Mouse (Mus musculus): ENCODE results near the gene Nupl2.

The Nupl2 gene

DNA sequence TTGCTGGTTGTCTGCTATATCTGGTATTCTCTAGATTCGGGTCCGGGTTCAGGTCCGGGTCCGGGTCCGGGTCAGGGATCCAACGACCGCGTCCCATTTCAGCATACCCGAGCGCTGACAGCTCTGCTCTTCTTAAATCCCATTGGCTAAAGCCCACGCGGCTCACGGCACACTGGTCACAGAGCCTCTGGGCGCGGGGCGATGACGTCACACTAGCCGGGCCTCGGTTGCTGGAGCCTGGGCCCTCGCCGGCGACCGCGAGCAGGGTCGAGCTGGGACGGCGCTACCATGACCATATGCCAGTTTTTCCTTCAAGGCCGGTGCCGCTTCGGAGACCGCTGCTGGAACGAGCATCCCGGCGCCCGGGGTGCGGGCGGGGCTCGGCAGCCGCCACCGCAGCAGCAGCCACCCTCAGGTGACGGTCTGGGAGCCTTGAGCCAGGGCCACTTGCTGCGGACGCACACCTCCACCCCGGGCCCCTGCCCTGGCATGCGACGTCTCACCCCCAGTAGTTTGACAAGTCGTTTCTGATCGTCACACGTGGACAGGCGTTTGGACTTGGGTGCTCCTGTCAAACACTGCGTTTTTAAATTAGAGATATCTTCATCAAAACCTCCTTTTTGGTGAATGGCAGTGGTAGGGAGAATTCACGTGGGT, at the start of gene Nupl2:
Gene Nupl2 (plus strand): TSS at position 175 of the 657 bp plus-strand sequence.
- in situ Hi-C loops (cut with MboI, MseI): loop anchor here (10.0 kb wide), 1 partner anchor 220 kb away; no protein-coding TSS in a partner anchor

DNA sequence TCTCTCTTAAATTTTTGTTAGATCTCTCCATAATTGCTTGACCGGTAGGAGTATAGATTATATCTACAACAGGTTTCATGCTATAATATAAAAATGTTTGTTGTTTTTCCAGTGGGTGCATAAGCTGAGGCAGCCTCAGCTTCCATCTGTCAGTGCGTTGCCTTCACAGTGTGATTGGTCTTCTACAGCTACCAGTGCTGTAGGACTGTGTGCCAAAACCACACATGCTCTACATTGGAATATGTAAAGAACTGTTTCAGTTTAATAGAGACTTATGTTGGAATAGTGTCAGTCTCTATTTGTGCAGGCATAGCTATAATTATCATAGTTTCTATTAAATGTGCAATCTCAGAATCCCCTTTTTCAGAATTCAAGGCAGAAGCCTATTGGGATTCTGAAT, 42.5 kb upstream of the Nupl2 start:
- in situ Hi-C loops (cut with MboI, MseI): no loop called here

DNA sequence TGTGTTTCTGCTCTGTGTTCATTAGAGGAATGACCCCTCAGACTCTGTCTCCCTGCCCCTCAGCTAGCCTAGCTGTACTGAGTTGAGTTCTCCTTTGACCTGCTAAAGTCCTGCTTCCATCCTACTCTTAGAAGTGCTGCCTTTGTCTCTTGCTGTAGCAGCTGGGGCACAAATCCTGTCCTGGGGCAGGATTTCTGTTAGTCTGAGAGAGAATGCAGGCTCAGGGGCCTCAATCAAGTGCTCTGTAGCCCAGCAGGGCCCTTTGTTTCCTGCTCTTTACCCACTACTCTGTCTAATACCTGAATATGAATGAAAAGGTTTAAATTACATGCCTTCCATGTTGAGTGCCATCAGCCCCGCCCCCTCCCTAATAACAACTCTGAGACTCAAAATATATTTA, 40.6 kb upstream of the Nupl2 start:
- in situ Hi-C loops (cut with MboI, MseI): no loop called here

DNA sequence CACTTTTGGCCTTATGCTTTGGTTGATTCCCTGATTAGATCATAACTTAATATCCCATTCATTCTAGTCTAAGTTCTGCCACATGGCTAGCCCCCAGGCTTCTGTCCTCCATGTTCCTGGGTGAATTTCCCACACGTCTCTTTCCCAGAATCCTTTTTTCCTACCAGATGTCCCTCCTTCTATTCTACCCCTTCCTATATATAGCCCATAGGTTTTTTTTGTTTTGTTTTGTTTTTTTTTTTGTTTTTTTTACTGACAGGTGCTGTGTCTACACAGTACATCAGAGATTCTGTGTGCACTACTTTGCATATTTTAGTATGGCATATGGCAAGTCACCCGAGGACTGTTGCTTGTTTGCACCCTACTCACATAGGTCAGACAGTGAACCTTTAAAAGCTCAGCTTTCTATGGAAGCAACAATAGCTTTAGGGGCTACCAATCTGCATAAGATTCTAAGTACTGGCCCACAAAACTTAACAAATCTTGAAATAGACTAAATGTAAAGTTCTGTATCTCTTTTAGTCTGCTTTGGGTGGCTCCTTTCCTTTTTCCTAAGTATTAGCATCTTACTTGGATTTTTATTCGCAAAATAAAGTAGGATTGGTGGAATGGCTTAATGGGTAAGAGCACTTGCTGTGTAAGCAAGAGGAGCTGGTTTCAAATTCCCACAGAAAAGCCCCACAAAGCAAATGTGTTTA, 40.0 kb upstream of the Nupl2 start:
- in situ Hi-C loops (cut with MboI, MseI): no loop called here

DNA sequence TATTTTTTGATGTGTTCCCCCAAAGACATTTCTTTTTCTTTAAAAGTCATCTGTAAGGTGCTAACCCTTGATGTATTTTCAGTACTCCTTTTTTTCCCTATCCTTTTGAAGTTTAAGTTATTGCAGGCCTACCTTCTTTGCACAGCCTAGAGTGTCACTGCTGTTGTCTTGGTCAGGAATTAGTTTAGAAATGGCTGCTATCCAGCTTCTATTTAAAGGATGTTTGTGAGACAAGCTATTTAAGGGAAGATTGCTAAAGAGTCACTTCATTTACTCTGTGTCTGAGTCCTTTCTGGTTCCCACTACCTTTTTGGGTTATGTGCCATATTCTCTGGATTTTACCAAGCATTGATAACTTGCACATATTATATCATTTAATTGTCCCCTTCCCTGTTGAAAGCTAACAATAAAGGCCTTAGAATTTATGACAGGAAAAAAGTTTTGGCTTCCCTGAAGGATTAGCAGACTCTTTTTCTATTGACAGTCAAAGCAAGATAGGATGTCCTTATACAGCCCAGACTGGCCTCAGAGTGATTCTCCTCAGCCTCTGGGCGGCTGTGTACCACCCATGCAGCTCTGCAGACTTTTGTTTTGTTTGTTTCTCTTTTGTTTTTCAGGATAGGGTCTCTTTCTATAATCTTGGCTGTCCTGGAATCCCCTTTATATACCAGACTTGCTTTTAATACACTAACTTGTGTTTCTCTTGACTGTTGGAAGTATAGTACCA, 38.7 kb upstream of the Nupl2 start:
- in situ Hi-C loops (cut with MboI, MseI): no loop called here

DNA sequence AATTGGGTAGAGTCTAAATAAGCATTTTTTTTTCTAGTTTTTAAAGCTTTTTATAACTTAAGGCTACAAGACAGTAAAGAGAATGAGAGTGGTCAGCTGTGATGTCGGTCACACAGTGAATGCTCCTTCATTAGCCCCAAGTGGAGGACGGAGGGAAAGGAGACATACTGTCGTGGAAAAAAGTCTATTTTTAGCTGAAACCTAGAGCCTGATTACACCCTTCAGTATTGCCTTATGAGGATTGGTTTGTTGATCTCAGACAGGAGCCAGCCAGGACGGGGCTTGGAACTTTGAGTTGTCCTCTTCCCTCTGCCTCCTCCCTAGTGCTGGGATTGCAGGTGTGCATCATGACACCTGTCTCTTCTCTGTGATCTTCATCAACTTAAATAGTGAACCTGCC, 37.8 kb upstream of the Nupl2 start:
- in situ Hi-C loops (cut with MboI, MseI): no loop called here

DNA sequence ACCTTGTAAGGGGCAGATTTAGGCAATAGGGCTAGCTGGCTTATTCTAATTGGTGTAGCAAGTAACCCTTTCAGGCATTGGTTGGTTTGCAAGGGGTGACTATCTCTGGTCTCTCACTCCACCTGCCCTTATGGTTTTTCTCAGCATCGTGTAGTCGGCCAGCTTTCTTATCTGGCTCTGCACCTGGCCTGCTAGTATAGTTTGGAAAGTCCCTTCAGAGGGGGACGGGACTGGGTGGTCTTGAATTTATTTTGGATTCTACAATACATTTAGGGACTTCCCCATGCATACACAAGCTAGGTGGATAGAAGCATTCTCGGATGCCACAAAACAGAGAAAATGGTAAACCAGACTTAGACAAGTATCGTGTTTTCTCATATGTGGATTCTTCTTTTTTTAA, 17.8 kb upstream of the Nupl2 start:
- in situ Hi-C loops (cut with MboI, MseI): no loop called here

DNA sequence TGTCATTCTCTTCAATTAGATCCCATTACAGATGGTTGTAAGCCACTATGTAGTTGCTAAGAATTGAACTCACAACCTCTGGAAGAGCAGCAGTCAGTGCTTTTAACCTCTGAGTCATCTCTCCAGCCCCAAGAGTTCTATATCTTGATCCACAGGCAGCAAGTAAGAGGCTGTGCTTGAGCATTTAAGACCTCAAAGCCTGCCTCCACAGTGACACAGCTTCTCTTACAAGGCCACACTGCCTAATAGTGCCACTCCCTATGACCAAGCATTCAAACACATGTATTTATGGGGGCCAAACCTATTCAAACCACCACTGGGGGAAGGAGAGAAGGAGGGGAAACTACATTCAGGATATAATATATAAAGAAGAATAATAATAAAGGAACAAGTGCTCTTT, 12.6 kb upstream of the Nupl2 start:
- in situ Hi-C loops (cut with MboI, MseI): no loop called here

DNA sequence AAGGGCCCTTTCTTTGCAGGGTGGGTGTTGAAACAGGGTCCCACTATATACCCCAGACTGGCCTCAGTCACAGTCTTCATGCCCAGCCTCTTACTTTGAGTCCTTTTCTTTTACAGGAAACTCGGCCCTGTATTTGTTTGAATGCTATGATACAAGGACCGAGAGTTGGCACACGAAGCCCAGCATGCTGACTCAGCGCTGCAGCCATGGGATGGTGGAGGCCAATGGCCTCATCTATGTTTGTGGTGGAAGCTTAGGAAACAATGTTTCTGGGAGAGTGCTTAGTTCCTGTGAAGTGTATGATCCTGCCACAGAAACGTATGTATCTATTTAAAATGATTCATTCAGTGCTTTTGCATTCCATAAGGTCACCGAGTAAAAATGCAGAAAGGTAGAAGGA, 8.0 kb upstream of the Nupl2 start:
- in situ Hi-C loops (cut with MboI, MseI): no loop called here

DNA sequence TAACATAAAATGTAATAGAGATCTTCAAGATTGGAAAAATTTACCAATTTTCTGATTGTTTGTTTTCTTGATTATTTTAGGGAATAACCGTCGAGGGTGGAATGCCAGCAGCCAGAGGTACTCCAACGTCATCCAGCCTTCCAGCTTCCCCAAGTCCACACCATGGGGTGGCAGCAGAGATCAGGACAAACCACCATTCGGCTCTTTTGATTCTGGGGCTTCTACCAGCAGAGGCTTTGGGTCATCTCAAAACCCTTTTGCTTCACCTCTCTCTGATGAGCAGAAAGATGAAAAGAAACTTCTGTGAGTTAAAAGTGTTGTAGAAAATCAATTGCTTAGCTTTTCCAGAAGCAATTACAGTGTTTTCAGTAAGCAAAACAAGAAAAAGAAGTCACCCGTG, 2.5 kb downstream of the Nupl2 start:
- in situ Hi-C loops (cut with MboI, MseI): loop anchor here (10.0 kb wide), 1 partner anchor 218 kb away; no protein-coding TSS in a partner anchor

DNA sequence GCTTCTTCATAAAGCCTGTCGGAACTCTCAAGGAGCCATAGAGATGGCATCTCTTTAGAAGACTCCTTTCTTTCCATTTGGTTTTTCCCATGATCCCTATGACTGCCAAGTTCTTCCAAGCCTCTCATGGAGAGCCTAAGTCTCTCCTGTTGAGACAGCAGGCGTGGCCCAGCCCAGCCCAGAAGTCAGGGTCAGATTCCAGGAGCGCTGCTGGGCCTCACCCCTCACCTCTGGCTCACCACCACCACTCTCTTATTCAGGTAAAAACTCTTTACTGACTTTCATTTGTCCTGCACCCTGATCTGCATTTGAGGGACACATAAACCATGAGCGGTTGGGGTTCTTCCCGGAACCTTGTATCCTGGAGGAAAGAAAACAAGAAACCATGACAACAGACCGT, 5.1 kb downstream of the Nupl2 start:
- in situ Hi-C loops (cut with MboI, MseI): loop anchor here (10.0 kb wide), 1 partner anchor 215 kb away; no protein-coding TSS in a partner anchor

DNA sequence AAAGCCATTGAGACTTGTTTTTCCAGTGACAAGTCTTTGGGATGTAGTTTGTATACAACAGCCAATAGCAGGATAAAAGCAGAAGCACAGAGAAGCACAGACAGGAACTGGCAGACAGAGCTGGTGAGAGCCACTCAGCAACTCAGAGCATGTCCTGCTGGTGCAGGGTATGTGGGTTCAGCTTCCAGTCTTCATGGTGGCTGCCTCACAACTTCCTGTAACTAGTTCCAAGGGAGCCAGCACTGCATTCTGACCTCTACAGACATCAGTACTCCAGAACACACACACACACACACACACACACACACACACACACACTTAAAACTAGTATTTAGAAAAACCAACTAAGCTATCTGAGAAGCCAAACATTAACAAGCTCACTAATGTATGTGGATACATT, 7.3 kb downstream of the Nupl2 start:
- in situ Hi-C loops (cut with MboI, MseI): no loop called here

DNA sequence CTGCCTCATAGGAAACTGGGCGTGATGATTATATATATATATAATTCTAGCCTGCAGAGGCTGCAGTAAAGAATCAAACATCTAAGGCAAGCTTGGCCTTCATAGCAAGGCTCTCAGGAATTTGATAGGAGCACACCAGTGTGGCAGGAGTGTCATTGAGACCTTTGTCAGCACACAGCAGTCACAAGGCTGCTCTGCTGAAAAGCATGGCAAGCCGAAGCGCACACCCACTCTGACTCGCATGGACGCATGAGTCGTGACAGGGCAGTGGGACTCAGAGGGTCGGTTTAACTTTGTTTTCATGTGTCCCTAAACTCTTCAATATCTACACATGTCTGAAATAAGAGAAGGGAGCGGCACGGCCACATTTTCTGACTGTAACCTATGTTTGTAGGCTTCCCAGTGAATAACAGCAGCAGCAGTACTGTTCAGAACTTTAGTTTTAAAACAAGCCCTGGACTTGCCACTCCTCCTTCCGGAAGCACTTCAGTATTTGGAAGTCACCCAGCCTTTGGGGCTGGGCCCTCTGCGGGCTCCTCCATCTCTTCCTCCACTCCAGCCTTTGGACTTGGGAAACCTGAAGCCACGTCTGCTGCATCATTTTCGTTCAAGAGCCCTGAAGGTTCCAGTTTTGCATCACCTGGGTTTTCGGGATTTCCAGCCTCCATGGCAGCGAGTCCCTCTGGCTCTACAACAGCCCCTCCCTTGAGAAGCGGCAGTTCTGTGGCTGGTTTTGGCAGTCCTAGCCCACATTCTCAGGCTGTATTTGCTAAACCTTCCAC, 16.9 kb downstream of the Nupl2 start:
- in situ Hi-C loops (cut with MboI, MseI): no loop called here

DNA sequence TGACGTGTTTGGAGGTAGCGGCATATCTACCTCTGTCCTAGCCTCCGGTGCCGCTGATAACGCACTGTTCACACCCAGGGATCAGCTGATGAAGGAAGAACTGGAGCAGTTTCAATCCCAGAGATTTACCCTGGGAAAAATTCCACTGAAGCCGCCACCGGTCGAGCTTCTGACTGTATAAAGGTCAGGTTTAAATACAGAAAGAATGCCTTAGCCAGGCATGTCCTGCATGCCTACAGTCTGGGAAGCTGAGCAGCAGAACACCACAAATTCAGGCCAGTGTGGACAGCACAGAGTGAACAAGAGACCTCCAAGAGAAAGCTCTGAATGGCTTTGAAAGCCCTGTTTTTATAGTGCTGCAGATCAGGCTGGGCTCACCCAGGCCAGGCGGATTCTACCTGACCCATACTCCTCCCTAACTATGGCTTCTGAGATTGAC, 17.6 kb downstream of the Nupl2 start:
- in situ Hi-C loops (cut with MboI, MseI): no loop called here

DNA sequence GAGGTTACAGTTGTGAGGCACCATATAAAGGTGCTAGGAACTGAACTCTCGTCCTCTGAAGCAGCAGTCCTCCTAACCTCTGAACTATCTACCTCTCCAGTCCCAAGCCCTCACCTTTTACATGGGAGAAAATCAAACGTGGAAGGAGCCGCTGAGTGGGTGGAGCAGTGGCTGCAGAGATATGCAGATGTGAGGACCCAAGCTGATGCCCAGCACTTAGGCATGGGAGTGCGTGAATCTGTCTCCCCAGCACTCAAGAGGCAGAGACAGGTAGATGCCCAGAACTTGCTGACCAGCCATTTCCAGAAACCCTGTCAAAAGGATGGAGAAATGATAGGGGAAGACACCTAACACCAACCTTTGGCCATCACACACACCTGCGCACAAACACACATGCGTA, 18.3 kb downstream of the Nupl2 start:
- in situ Hi-C loops (cut with MboI, MseI): no loop called here

DNA sequence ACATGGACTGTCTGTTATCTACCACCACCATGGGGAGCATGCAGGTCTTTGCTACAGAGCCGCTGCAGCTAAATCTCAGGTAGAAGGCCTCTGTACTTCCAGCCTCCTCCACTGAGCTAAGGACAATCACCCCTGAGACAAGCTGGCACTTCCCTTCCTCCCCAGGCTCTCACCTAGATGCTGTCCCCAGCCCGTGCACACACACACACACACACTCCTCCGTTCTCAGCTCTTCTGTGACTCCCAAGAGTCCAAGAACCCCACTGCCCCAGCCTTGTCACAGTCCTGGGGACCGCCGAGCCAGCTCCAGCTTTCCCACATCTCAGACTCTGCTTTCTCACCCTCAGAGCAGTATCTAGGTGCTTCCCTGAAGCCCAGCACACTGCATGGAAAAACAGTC, 19.2 kb downstream of the Nupl2 start:
- in situ Hi-C loops (cut with MboI, MseI): no loop called here

DNA sequence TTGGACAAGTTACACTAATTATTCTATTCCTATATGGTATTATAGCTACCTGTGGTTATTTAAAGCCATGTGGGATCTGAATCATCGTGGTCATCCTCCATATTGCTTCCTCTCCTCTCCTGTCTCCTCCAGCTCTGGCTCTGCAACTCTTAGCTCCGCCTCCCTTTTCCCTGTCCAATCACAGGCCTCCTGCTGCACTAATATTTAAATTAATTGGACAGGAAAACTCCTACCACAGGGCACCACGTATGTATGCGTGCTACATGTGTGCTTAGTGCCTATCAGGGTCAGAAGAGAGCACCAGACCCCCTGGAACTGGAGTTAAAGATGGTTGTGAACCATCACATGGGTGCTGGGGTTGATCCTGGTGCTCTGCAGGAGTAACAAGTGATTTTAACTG, 23.7 kb downstream of the Nupl2 start:
- in situ Hi-C loops (cut with MboI, MseI): no loop called here

DNA sequence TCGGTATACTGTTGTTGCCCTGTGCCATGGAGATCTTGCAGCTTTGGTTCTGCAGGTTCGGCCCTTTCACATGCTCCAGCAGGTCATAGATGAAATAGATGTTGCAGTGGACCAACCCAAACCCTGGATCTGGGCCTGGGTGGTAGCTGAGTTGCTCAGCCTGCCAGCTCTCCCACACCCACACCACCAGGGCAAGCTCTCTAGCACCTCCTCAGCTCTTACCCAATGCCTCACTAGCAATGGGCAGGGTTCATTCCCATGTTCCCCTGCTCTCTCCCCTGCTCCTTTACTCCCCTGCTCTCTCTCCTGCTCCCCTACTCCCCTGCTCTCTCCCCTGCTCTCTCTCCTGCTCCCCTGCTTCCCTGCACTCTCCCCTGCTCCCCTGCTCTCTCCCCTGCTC, 27.1 kb downstream of the Nupl2 start:
- in situ Hi-C loops (cut with MboI, MseI): no loop called here

DNA sequence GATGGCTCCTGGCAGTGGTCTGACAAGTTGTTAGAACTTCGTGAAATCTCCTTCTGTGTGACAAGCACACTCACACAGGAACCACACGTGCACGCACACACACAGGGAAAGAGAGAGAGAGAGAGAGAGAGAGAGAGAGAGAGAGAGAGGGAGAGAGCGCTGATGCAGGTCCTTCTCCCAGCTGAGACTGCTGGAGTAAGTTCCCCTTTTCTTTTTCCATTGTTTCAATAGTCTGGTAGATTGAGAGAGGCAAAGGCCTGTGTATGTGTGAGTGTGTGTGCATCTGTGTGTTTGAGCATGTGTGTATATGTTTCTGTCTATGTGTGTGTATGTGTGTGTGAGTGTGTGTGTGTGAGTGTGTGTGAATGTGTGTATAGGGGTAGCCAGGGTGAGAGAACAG, 36.2 kb downstream of the Nupl2 start:
- in situ Hi-C loops (cut with MboI, MseI): no loop called here

DNA sequence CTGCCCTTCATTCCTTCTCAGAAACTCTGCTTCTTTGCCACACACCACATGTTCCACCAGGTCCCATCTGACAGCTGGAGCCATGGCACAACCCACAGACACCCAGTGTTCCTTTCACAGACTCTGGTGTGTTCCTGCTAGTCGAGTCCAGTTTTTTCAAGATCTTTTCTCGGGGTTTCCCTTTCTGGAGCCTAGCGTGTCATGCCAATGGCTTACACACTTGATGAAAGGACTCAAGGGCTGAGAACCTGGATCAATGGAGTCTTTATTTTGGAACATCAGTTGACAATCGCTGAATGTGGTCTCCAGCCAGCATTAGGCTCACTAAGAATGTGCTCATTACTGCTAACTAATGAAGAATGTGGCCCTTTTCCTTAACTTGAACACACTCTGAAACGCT, 37.7 kb downstream of the Nupl2 start:
- in situ Hi-C loops (cut with MboI, MseI): no loop called here

DNA sequence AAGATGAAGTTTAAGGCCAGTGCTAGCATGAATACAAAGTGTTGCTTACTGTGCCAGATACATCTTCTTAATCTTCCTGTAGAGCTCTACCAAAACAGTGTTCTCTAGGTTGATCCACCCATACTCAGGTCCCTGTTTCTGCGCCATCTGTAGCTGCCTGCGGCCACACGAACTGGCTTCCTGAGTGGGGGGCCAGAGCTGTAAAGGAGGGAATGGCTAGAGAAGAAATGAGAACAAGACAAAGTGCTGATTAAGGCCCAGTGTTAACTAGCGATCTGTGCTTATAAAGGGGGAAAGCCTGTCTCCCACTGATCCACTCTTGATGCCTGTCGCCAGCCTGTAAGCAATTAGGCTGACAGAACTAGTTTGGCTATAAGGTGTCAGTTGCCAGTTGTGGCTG, 38.5 kb downstream of the Nupl2 start:
- in situ Hi-C loops (cut with MboI, MseI): no loop called here

DNA sequence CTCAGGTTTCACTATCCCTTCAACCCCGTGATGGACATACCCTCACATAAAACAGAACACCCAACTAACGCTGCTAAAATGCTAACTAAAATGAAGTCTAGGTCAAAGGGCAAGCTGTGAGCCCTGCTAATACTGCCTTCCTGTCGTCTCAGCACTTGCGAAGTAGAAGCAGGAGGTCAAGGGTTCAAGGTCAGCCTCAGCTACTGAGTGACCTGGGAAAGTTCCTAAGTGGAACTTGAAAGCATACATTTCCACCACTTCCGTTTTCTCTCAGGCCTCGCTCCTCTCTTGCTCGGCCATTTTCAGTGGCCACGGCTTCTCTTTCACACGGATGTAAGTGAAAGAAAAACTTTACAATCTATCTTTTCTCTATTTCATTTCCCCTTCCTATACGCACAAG, 43.2 kb downstream of the Nupl2 start:
- in situ Hi-C loops (cut with MboI, MseI): no loop called here
